Mouse (Mus musculus) lung, postnatal 0 days (tissue): ENCODE measurements around the gene Ehd3. TPM values are rescaled to one million over a fixed set of nuclear protein-coding genes. Genes with fewer than 3 reads are reported as not detected.
"Not testable (repeated sequence)": the region's sequence is repeated elsewhere in the genome, so short reads cannot be mapped to it uniquely, and the experiment has no call there.

Experiments used
- ATAC-seq: fragments of 200-750 bp; cut with Nextera tagmentation; 2 replicates; pipeline ENCODE4 v1.8.0; 2017; ENCODE audit warnings: moderate library complexity
- DNase-seq: peaks from one replicate; pipeline ENCODE4 v3.0.0-alpha.2; 2016; ENCODE audit warnings: low spot score
- H3K27ac ChIP-seq: fragments of 300-500 bp; sonication (generic); 2 replicates; pipeline ENCODE4 v1.5.1; 2014; ENCODE audit warnings: antibody characterized with exemption, mild to moderate bottlenecking, low read length, mixed read lengths
- H3K27me3 ChIP-seq: fragments of 300-500 bp; sonication (generic); replicated peaks from 2 replicates; pipeline ENCODE4 v1.6.1; 2014; ENCODE audit warnings: low read length, mixed read lengths; ENCODE audit not compliant: insufficient read depth
- H3K36me3 ChIP-seq: fragments of 300-500 bp; sonication (generic); 2 replicates; pipeline ENCODE4 v1.6.1; 2014; ENCODE audit warnings: low read length, mixed read lengths; ENCODE audit not compliant: insufficient read depth
- H3K4me1 ChIP-seq: fragments of 300-500 bp; sonication (generic); 2 replicates; pipeline ENCODE4 v1.6.1; 2014; ENCODE audit warnings: antibody characterized with exemption, low read depth, low read length, mixed read lengths; ENCODE audit not compliant: insufficient read depth
- H3K4me2 ChIP-seq: fragments of 300-500 bp; sonication (generic); replicated peaks from 2 replicates; pipeline ENCODE4 v1.6.1; 2014; ENCODE audit warnings: low read depth, mild to moderate bottlenecking, low read length, moderate library complexity, mixed read lengths
- H3K4me3 ChIP-seq: fragments of 300-500 bp; sonication (generic); 2 replicates; pipeline ENCODE4 v1.5.1; 2014; ENCODE audit warnings: low read depth, low read length
- H3K9ac ChIP-seq: fragments of 300-500 bp; sonication (generic); replicated peaks from 2 replicates; pipeline ENCODE4 v1.6.1; 2014; ENCODE audit warnings: low read depth, mild to moderate bottlenecking
- H3K9me3 ChIP-seq: fragments of 300-500 bp; sonication (generic); 2 replicates; pipeline ENCODE4 v1.6.1; 2016; ENCODE audit warnings: low read length, mixed read lengths
- CTCF ChIP-seq: IDR thresholded peaks from 2 replicates; pipeline ENCODE4 v1.5.1; 2016; ENCODE audit warnings: antibody characterized with exemption, mild to moderate bottlenecking
- EP300 ChIP-seq: IDR thresholded peaks from 2 replicates; pipeline ENCODE4 v1.6.1; 2016; ENCODE audit warnings: antibody characterized with exemption, mild to moderate bottlenecking, control low read depth
- WGBS: fragments of 180-500 bp; shearing (Covaris S2); extraction: QIAGEN DNeasy Blood & Tissue Kit; methylation state at CpG from one replicate; pipeline ENCODE4 v1.1.7; 2014; 5-methylcytosine and 5-hydroxymethylcytosine counted together
- polyA plus RNA-seq: library from polyadenylated mRNA; unstranded; fragments of >200 nt; fragmentation: Nextera tagmentation; extraction: Ambion mirVana; gene quantifications from 2 replicates; pipeline ENCODE4 v1.2.1, GENCODE M21; 2015

Ehd3 gene
- polyA plus RNA-seq, 1 experiment from 2014 or later = 4.7 TPM

- no peak for TF ChIP-seq CTCF
- TF ChIP-seq EP300 = no peak
- H3K4me3 ChIP-seq = no peak overlapping the region
- H3K36me3 ChIP-seq = no peaks in the 10 kb centered on the region
- ATAC-seq (no peak), DNase-seq (no peak)
- no peak overlapping the region for H3K4me2 ChIP-seq
- H3K4me1 ChIP-seq = no peaks in the 10 kb centered on the region
- no peaks in the 10 kb centered on the region for H3K9me3 ChIP-seq
- 89% methylated on average over 1 of the region's 1 CpGs for WGBS
- no peak overlapping the region for H3K27ac ChIP-seq
- H3K9ac ChIP-seq = no peak overlapping the region
- no peaks in the 10 kb centered on the region for H3K27me3 ChIP-seq
Observed at GRCm38 (mm10) chr17:73832901-73833300, 29.0 kb downstream of the Ehd3 start.

- H3K36me3 ChIP-seq = no peaks in the 10 kb centered on the region
- no peak for DNase-seq
- 78% methylated on average over 3 of the region's 3 CpGs for WGBS
- no peaks in the 10 kb centered on the region for H3K27me3 ChIP-seq
- no peak overlapping the region for H3K4me2 ChIP-seq
- no peaks in the 10 kb centered on the region for H3K9me3 ChIP-seq
- no peak for ATAC-seq
- no peak overlapping the region for H3K27ac ChIP-seq
- H3K4me1 ChIP-seq = no peaks in the 10 kb centered on the region
- H3K9ac ChIP-seq = no peak overlapping the region
- TF ChIP-seq CTCF (no peak), EP300 (no peak)
- no peak overlapping the region for H3K4me3 ChIP-seq
Observed at GRCm38 (mm10) chr17:73833474-73833873, 29.5 kb downstream of the Ehd3 start.

GRCm38 (mm10) chr17:73836601-73837000, 32.7 kb downstream of the Ehd3 start:
- no peaks in the 10 kb centered on the region for H3K4me1 ChIP-seq
- no peak overlapping the region for H3K4me3 ChIP-seq
- no peaks in the 10 kb centered on the region for H3K9me3 ChIP-seq
- peak; percentile 55 for DNase-seq
- H3K27me3 ChIP-seq = no peaks in the 10 kb centered on the region
- no peaks in the 10 kb centered on the region for H3K36me3 ChIP-seq
- no peak overlapping the region for H3K27ac ChIP-seq
- no peak overlapping the region for H3K4me2 ChIP-seq
- no peak overlapping the region for H3K9ac ChIP-seq
- 73% methylated on average over 3 of the region's 3 CpGs for WGBS
- ATAC-seq = peak; percentile 76
- TF ChIP-seq EP300 (no peak), CTCF (no peak)

- 77% methylated on average over 4 of the region's 4 CpGs for WGBS
- Histone ChIP-seq H3K9me3 (no peaks in the 10 kb centered on the region), H3K27me3 (no peaks in the 10 kb centered on the region), H3K4me2 (no peak overlapping the region), H3K36me3 (no peaks in the 10 kb centered on the region), H3K9ac (no peak overlapping the region), H3K4me3 (no peak overlapping the region), H3K4me1 (no peaks in the 10 kb centered on the region), H3K27ac (no peak overlapping the region)
- ATAC-seq = no peak
- TF ChIP-seq EP300 (no peak), CTCF (no peak)
- no peak for DNase-seq
Observed at GRCm38 (mm10) chr17:73837244-73837643, 33.3 kb downstream of the Ehd3 start.

- no peaks in the 10 kb centered on the region for H3K9me3 ChIP-seq
- no peaks in the 10 kb centered on the region for H3K36me3 ChIP-seq
- H3K4me2 ChIP-seq = no peak overlapping the region
- no peak overlapping the region for H3K4me3 ChIP-seq
- H3K27me3 ChIP-seq = no peaks in the 10 kb centered on the region
- no peak for TF ChIP-seq EP300
- TF ChIP-seq CTCF = no peak
- DNase-seq (no peak), ATAC-seq (no peak)
- WGBS = 64% methylated on average over 3 of the region's 3 CpGs
- no peaks in the 10 kb centered on the region for H3K4me1 ChIP-seq
- no peak overlapping the region for H3K27ac ChIP-seq
- H3K9ac ChIP-seq = no peak overlapping the region
Observed at GRCm38 (mm10) chr17:73839086-73839835, 35.3 kb downstream of the Ehd3 start.

- H3K36me3 ChIP-seq, H3K4me1 ChIP-seq, H3K4me2 ChIP-seq, H3K27ac ChIP-seq, H3K4me3 ChIP-seq, ATAC-seq, H3K27me3 ChIP-seq, DNase-seq, H3K9ac ChIP-seq, H3K9me3 ChIP-seq: not testable (repeated sequence)
- 32% methylated on average over 1 of the region's 1 CpGs for WGBS
Observed at GRCm38 (mm10) chr17:73839876-73840275, 35.9 kb downstream of the Ehd3 start.
